Mouse (Mus musculus) MEL (cell line): ENCODE measurements around the gene Rhot2. TPM values are rescaled to one million over a fixed set of nuclear protein-coding genes. Genes with fewer than 3 reads are reported as not detected.

ENCODE experiments used
- DNase-seq: peaks from one replicate; pipeline ENCODE4 v3.0.0; 2011; ENCODE audit warnings: low read depth, low spot score
- H3K27ac ChIP-seq: 2 replicates; pipeline ENCODE4 v1.5.1; 2012; ENCODE audit warnings: low read depth, mild to moderate bottlenecking, control low read depth, low read length, moderate library complexity; ENCODE audit not compliant: control insufficient read depth
- H3K27me3 ChIP-seq, 2 experiments: fragments of 150-350 bp in 1 of 2; sonication (generic) in 1 of 2; 2 replicates each; pipeline ENCODE4 v1.6.1; 2012; ENCODE audit warnings: low read length in 2 of 2, mild to moderate bottlenecking in 2 of 2, improper control_type of control experiment in 1 of 2, moderate library complexity in 1 of 2; ENCODE audit not compliant: insufficient read depth in 2 of 2, control insufficient read depth in 1 of 2
- H3K36me3 ChIP-seq, 2 experiments: 2 replicates each; pipeline ENCODE4 v1.6.1; 2012 to 2014; ENCODE audit warnings: low read length in 2 of 2, improper control_type of control experiment in 1 of 2, inconsistent platforms in 1 of 2, mild to moderate bottlenecking in 1 of 2; ENCODE audit not compliant: insufficient read depth in 2 of 2, control insufficient read depth in 1 of 2
- H3K4me1 ChIP-seq, 2 experiments: fragments of 150-350 bp in 1 of 2; sonication (generic) in 1 of 2; 2 replicates each; pipeline ENCODE4 v1.6.1; 2012; ENCODE audit warnings: low read length in 2 of 2, improper control_type of control experiment in 1 of 2, mild to moderate bottlenecking in 1 of 2; ENCODE audit not compliant: insufficient read depth in 2 of 2, control insufficient read depth in 1 of 2
- H3K4me3 ChIP-seq, 2 experiments: fragments of 150-350 bp in 1 of 2; sonication (generic) in 1 of 2; 2 replicates each; pipeline ENCODE4 v1.5.1; 2012; ENCODE audit warnings: low read depth in 2 of 2, low read length in 2 of 2, mild to moderate bottlenecking in 2 of 2, moderate library complexity in 2 of 2, control low read depth in 1 of 2, improper control_type of control experiment in 1 of 2; ENCODE audit not compliant: control insufficient read depth in 1 of 2, insufficient read depth in 1 of 2
- H3K79me2 ChIP-seq: 2 replicates; pipeline ENCODE4 v1.6.1; 2012; ENCODE audit warnings: mild to moderate bottlenecking, low read length, moderate library complexity; ENCODE audit not compliant: control insufficient read depth, poor library complexity, insufficient read depth
- H3K9ac ChIP-seq: 2 replicates; pipeline ENCODE4 v1.6.1; 2012; ENCODE audit warnings: low read depth, mild to moderate bottlenecking, control low read depth, low read length, moderate library complexity; ENCODE audit not compliant: control insufficient read depth, poor library complexity, severe bottlenecking
- H3K9me3 ChIP-seq: fragments of 150-350 bp; sonication (generic); replicated peaks from 2 replicates; pipeline ENCODE4 v1.6.1; 2012; ENCODE audit warnings: mild to moderate bottlenecking, low read length, improper control_type of control experiment, moderate library complexity; ENCODE audit not compliant: insufficient read depth
- BHLHE40 ChIP-seq: IDR thresholded peaks from 2 replicates; pipeline ENCODE4 v1.6.1; 2012; ENCODE audit warnings: low read depth, mild to moderate bottlenecking, inconsistent platforms, low read length, improper control_type of control experiment, borderline replicate concordance
- CTCF ChIP-seq, 3 experiments: IDR thresholded peaks in 2 of 3; conservative IDR thresholded peaks in 1 of 3; 2 replicates each; pipeline ENCODE4 v1.5.1; 2011 to 2012; ENCODE audit warnings: low read length in 3 of 3, low read depth in 2 of 3, mild to moderate bottlenecking in 2 of 3, improper control_type of control experiment in 1 of 3, inconsistent platforms in 1 of 3, mixed read lengths in 1 of 3, moderate library complexity in 1 of 3; ENCODE audit not compliant: control insufficient read depth in 1 of 3, insufficient read depth in 1 of 3, poor library complexity in 1 of 3, severe bottlenecking in 1 of 3
- ELF1 ChIP-seq: IDR thresholded peaks from 2 replicates; pipeline ENCODE4 v1.6.1; 2014; ENCODE audit warnings: low read depth, mild to moderate bottlenecking, inconsistent platforms, low read length, improper control_type of control experiment, moderate library complexity
- ETS1 ChIP-seq: IDR thresholded peaks from 2 replicates; pipeline ENCODE4 v1.6.1; 2012; ENCODE audit warnings: low read depth, mild to moderate bottlenecking, inconsistent platforms, low read length, improper control_type of control experiment, moderate library complexity
- GABPA ChIP-seq: IDR thresholded peaks from 2 replicates; pipeline ENCODE4 v1.6.1; 2012; ENCODE audit warnings: low read depth, mild to moderate bottlenecking, inconsistent platforms, low read length, improper control_type of control experiment, moderate library complexity
- MAX ChIP-seq: IDR thresholded peaks from 2 replicates; pipeline ENCODE4 v1.6.1; 2011; ENCODE audit warnings: low read length, improper control_type of control experiment
- MAZ ChIP-seq: IDR thresholded peaks from 2 replicates; pipeline ENCODE4 v1.6.1; 2012; ENCODE audit warnings: low read depth, mild to moderate bottlenecking, inconsistent platforms, low read length, improper control_type of control experiment
- MYC ChIP-seq: IDR thresholded peaks from 2 replicates; pipeline ENCODE4 v1.6.1; 2011; ENCODE audit warnings: low read depth, mild to moderate bottlenecking, low read length, improper control_type of control experiment, moderate library complexity
- POLR2AphosphoS5 ChIP-seq: IDR thresholded peaks from 2 replicates; pipeline ENCODE4 v1.6.1; 2012; ENCODE audit warnings: low read depth, borderline replicate concordance, mild to moderate bottlenecking, inconsistent platforms, low read length, moderate library complexity, mixed read lengths
- TAL1 ChIP-seq: IDR thresholded peaks from 2 replicates; pipeline ENCODE4 v1.6.1; 2012; ENCODE audit warnings: mild to moderate bottlenecking, inconsistent platforms, low read length, moderate library complexity, mixed read lengths
- TBP ChIP-seq: IDR thresholded peaks from 2 replicates; pipeline ENCODE4 v1.8.0; 2011; ENCODE audit warnings: low read depth, low read length, improper control_type of control experiment
- TCF12 ChIP-seq: IDR thresholded peaks from 2 replicates; pipeline ENCODE4 v1.6.1; 2014; ENCODE audit warnings: low read depth, mild to moderate bottlenecking, inconsistent platforms, low read length, improper control_type of control experiment, moderate library complexity
- ZC3H11A ChIP-seq: IDR thresholded peaks from 2 replicates; pipeline ENCODE4 v1.6.1; 2012; ENCODE audit warnings: low read depth, mild to moderate bottlenecking, inconsistent platforms, low read length, improper control_type of control experiment
- ZKSCAN1 ChIP-seq: IDR thresholded peaks from 2 replicates; pipeline ENCODE4 v1.6.1; 2012; ENCODE audit warnings: low read depth, mild to moderate bottlenecking, inconsistent platforms, low read length, improper control_type of control experiment, moderate library complexity
- ZNF384 ChIP-seq: IDR thresholded peaks from 2 replicates; pipeline ENCODE4 v1.6.1; 2012; ENCODE audit warnings: low read depth, mild to moderate bottlenecking, inconsistent platforms, low read length, improper control_type of control experiment
- polyA plus RNA-seq, 2 experiments: library from polyadenylated mRNA; stranded (reverse) in 1 of 2; unstranded in 1 of 2; fragments of >175 nt in 1 of 2; fragments of >200 nt in 1 of 2; gene quantifications; 2 replicates each; pipeline versions ENCODE4 v1.2.1 to v1.2.4; 2012; ENCODE audit warnings: low replicate concordance in 2 of 2, low read depth in 1 of 2; ENCODE audit not compliant: insufficient read length in 2 of 2, insufficient read depth in 1 of 2, missing spikeins in 1 of 2
- total RNA-seq: library from RNA; depleted of rRNA; stranded (reverse); fragments of 300-350 nt; gene quantifications from 2 replicates; pipeline ENCODE4 v1.2.3, GENCODE M21; 2012

Rhot2 gene
- total and polyA plus RNA-seq, 3 experiments: 29.1 to 54.5 TPM; not detected in 1

DNA sequence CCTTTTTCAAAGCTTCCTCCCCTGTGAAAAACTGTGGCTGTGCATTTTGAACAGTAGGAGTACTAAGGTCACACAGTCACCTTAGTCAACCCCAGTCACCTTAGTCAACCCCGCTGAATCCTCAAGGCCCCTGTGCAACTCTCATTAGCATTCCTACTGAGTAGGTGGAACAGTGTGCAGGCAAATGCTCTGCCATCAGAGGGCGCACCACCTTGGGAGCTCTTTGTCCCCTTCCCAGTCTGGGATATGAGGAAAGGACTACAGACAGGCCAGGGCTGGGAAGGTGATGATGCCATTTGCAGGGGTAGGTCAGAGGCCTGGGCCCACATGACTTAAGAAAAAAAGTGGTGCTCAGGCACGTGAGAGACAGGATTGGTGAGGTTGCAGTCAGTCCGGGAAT is 34.6 kb upstream of the Rhot2 start:
- Histone ChIP-seq H3K27ac (no peak overlapping the region), H3K36me3 (peaks cover 0 to 7% of the 10 kb centered on the region in 2 experiments; a peak in 2 of 4 replicates), H3K4me3 (no peak overlapping the region), H3K27me3 (no peaks in the 10 kb centered on the region), H3K79me2 (peaks cover 6% of the 10 kb centered on the region; the same call in 1 of the 2 replicates), H3K9ac (no peak overlapping the region), H3K4me1 (peaks cover 0 to 14% of the 10 kb centered on the region in 2 experiments; a peak in 2 of 4 replicates), H3K9me3 (no peaks in the 10 kb centered on the region)
- peak; percentile 59 to 67 (median 64) for TF ChIP-seq CTCF (IDR thresholded peaks at IDR 0.05 in 2 of 3, conservative IDR thresholded peaks at IDR 0.05 in 1 of 3; ENCODE audit: control insufficient read depth in 1 of 3, insufficient read depth in 1 of 3, low read depth in 2 of 3, low read length in 3 of 3, poor library complexity in 1 of 3, severe bottlenecking in 1 of 3)
- no peak for TF ChIP-seq ZC3H11A
- DNase-seq: peak; percentile 44

DNA sequence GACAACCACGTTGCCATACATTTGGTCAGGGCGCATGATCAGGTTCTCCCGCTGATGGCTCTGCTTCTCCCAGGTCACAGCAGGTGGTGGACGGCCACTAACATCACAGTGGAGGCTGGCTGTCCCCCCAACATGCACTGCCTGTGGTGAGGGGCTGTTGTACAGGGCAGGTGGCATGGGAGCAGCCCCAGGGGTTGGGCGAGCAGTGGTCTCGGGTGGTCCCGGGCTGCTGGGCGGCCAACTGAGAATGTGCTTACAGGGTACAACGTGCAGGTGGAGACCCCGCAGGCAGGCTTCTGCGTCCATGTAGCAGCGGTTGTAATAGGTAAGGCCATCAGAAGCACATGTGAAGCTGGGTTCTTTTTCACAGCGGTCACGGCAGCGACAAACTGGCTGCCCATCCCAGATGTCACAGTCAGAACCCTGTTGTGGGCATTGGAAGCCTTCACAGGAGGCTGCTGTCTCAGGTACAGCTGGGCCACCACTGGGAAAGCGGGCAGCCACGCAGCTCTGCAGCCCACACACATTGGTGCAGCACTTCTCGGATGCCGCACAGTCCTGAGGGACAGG is 34.0 kb upstream of the Rhot2 start:
- H3K36me3 ChIP-seq: peaks cover 0 to 7% of the 10 kb centered on the region in 2 experiments; a peak in 2 of 4 replicates
- H3K9me3 ChIP-seq: no peaks in the 10 kb centered on the region
- H3K27ac ChIP-seq: no peak overlapping the region
- peaks cover 2 to 19% of the 10 kb centered on the region in 2 experiments; a peak in 3 of 4 replicates for H3K4me1 ChIP-seq
- H3K9ac ChIP-seq: no peak overlapping the region
- no peaks in the 10 kb centered on the region for H3K27me3 ChIP-seq
- peaks cover 6% of the 10 kb centered on the region; the same call in 1 of the 2 replicates for H3K79me2 ChIP-seq
- no peak for DNase-seq
- TF ChIP-seq GABPA: no peak
- TF ChIP-seq MYC: no peak
- no peak for TF ChIP-seq BHLHE40
- TF ChIP-seq POLR2AphosphoS5: no peak
- no peak for TF ChIP-seq ELF1
- TF ChIP-seq TAL1: no peak
- TF ChIP-seq MAX: no peak
- TF ChIP-seq TBP: no peak
- TF ChIP-seq ETS1: no peak
- TF ChIP-seq ZNF384: no peak
- TF ChIP-seq ZKSCAN1: no peak
- TF ChIP-seq MAZ: no peak
- TF ChIP-seq TCF12: no peak
- no peak overlapping the region for H3K4me3 ChIP-seq
